Mouse (Mus musculus) G1E (cell line): Measurements from ENCODE around the gene Gigyf1. TPM values are rescaled to one million over a fixed set of nuclear protein-coding genes. Genes with fewer than 3 reads are reported as not detected.

Experiments used
- ATAC-seq: 2 replicates; pipeline ENCODE4 v1.8.0; 2016; ENCODE audit warnings: mild to moderate bottlenecking; ENCODE audit not compliant: insufficient number of reproducible peaks, poor library complexity, low FRiP score, severe bottlenecking; ENCODE audit errors: extremely low read depth
- DNase-seq: peaks from one replicate; pipeline ENCODE4 v3.0.0; 2012; ENCODE audit warnings: low spot score
- H3K27me3 ChIP-seq: 2 replicates; pipeline ENCODE4 v1.6.1; 2012; ENCODE audit warnings: mild to moderate bottlenecking, low read length, inconsistent platforms; ENCODE audit not compliant: insufficient read depth
- H3K36me3 ChIP-seq: replicated peaks from 2 replicates; pipeline ENCODE3; 2012; ENCODE audit warnings: mild to moderate bottlenecking, inconsistent platforms
- H3K4me1 ChIP-seq: 2 replicates; pipeline ENCODE4 v1.6.1; 2012; ENCODE audit warnings: low read depth, low read length, inconsistent platforms, mixed read lengths; ENCODE audit not compliant: insufficient read depth
- H3K4me3 ChIP-seq: 2 replicates; pipeline ENCODE4 v1.5.1; 2012; ENCODE audit warnings: low read depth, mild to moderate bottlenecking, inconsistent platforms, low read length, moderate library complexity, mixed read lengths
- H3K9me3 ChIP-seq: replicated peaks from 2 replicates; pipeline ENCODE4 v1.6.1; 2012; ENCODE audit warnings: inconsistent platforms
- CTCF ChIP-seq: IDR thresholded peaks from 2 replicates; pipeline ENCODE4 v1.5.1; 2012; ENCODE audit warnings: low read depth, low read length, inconsistent platforms, mixed read lengths
- GATA1 ChIP-seq: IDR thresholded peaks from 2 replicates; pipeline ENCODE4 v1.6.1; 2012; ENCODE audit warnings: borderline replicate concordance, low read length, inconsistent platforms, mixed read lengths
- GATA2 ChIP-seq: IDR thresholded peaks from 2 replicates; pipeline ENCODE4 v1.6.1; 2012; ENCODE audit warnings: low read depth, low read length, inconsistent platforms, borderline replicate concordance
- POLR2AphosphoS5 ChIP-seq: IDR thresholded peaks from 2 replicates; pipeline ENCODE4 v1.6.1; 2012; ENCODE audit warnings: low read depth, low read length, inconsistent platforms; ENCODE audit not compliant: insufficient replicate concordance
- TAL1 ChIP-seq: conservative IDR thresholded peaks from 2 replicates; pipeline ENCODE4 v1.6.1; 2012; ENCODE audit warnings: low read depth, low read length, inconsistent platforms, mixed read lengths
- polyA plus RNA-seq: library from polyadenylated mRNA; stranded (reverse); fragments of >175 nt; gene quantifications from 2 replicates; pipeline ENCODE4 v1.2.3, GENCODE M21; 2012
- total RNA-seq, 2 experiments: library from RNA; stranded (forward) in 1 of 2; stranded (reverse) in 1 of 2; fragments of 200-1000 nt in 1 of 2; fragments of >200 nt in 1 of 2; fragmentation: Nextera tagmentation in 1 of 2; gene quantifications; 2 replicates each; pipeline ENCODE4 v1.2.3; 2014 to 2017

The Gigyf1 gene
- total and polyA plus RNA-seq, 3 experiments = 6.8 to 50.4 (median 30.3) TPM

GRCm38 (mm10) chr5:137537461-137537860 is 19.1 kb downstream of the Gigyf1 start:
- H3K9me3 ChIP-seq = no peaks in the 10 kb centered on the region
- DNase-seq = no peak
- H3K27me3 ChIP-seq = peaks cover 45% of the 10 kb centered on the region
- no peaks in the 10 kb centered on the region for H3K36me3 ChIP-seq
- peaks cover 52% of the 10 kb centered on the region for H3K4me1 ChIP-seq
- H3K4me3 ChIP-seq = no peak overlapping the region
- TF ChIP-seq TAL1 (no peak), GATA2 (no peak), CTCF (no peak), GATA1 (no peak), POLR2AphosphoS5 (no peak)
- ATAC-seq = no peak

GRCm38 (mm10) chr5:137539291-137539801 is 21.0 kb downstream of the Gigyf1 start:
- peaks cover 53% of the 10 kb centered on the region for H3K27me3 ChIP-seq
- ATAC-seq (no peak), DNase-seq (no peak)
- H3K4me3 ChIP-seq = no peak overlapping the region
- no peaks in the 10 kb centered on the region for H3K9me3 ChIP-seq
- TF ChIP-seq POLR2AphosphoS5 = no peak
- no peak for TF ChIP-seq CTCF
- no peak for TF ChIP-seq TAL1
- no peak for TF ChIP-seq GATA1
- TF ChIP-seq GATA2 = no peak
- peaks cover 42% of the 10 kb centered on the region for H3K4me1 ChIP-seq
- H3K36me3 ChIP-seq = no peaks in the 10 kb centered on the region

GRCm38 (mm10) chr5:137540991-137541390 is 22.6 kb downstream of the Gigyf1 start:
- DNase-seq (no peak), ATAC-seq (no peak)
- TF ChIP-seq GATA1 (no peak), TAL1 (no peak)
- H3K27me3 ChIP-seq = peaks cover 65% of the 10 kb centered on the region
- no peaks in the 10 kb centered on the region for H3K9me3 ChIP-seq
- no peak overlapping the region for H3K4me3 ChIP-seq
- no peaks in the 10 kb centered on the region for H3K36me3 ChIP-seq
- peaks cover 26% of the 10 kb centered on the region for H3K4me1 ChIP-seq

GRCm38 (mm10) chr5:137541768-137542540 is 23.6 kb downstream of the Gigyf1 start:
- ATAC-seq (no peak), DNase-seq (no peak)

GRCm38 (mm10) chr5:137544926-137545325 is 26.6 kb downstream of the Gigyf1 start:
- H3K9me3 ChIP-seq = no peaks in the 10 kb centered on the region
- TF ChIP-seq POLR2AphosphoS5 (no peak), GATA1 (no peak), TAL1 (no peak)
- no peak for ATAC-seq

More at GRCm38 (mm10) chr5:137541768-137542540, 23.6 kb downstream of the Gigyf1 start:
- Histone ChIP-seq H3K36me3 (no peaks in the 10 kb centered on the region), H3K9me3 (no peaks in the 10 kb centered on the region), H3K4me3 (no peak overlapping the region), H3K27me3 (peaks cover 55% of the 10 kb centered on the region), H3K4me1 (peaks cover 22% of the 10 kb centered on the region)
- TF ChIP-seq GATA2 (no peak), TAL1 (no peak), POLR2AphosphoS5 (no peak), GATA1 (no peak), CTCF (no peak)

GRCm38 (mm10) chr5:137545596-137545995 is 27.2 kb downstream of the Gigyf1 start:
- DNase-seq (no peak), ATAC-seq (no peak)
- H3K36me3 ChIP-seq = no peaks in the 10 kb centered on the region
- no peaks in the 10 kb centered on the region for H3K9me3 ChIP-seq
- H3K4me3 ChIP-seq = no peak overlapping the region
- peaks cover 50% of the 10 kb centered on the region for H3K27me3 ChIP-seq
- 0 out of 2 replicates have a peak, but pooled peaks cover 2% of the 10 kb centered on the region for H3K4me1 ChIP-seq
- TF ChIP-seq POLR2AphosphoS5 (no peak), TAL1 (no peak)

More at GRCm38 (mm10) chr5:137544926-137545325, 26.6 kb downstream of the Gigyf1 start:
- Histone ChIP-seq H3K4me1 (peaks cover 4% of the 10 kb centered on the region; the same call in 1 of the 2 replicates), H3K36me3 (no peaks in the 10 kb centered on the region), H3K4me3 (no peak overlapping the region), H3K27me3 (peaks cover 48% of the 10 kb centered on the region)
- no peak for DNase-seq
